Comparison of ENCODE assay signal across 8 mouse cellular contexts in genomic region chr7:25247498-25247897, GRCm38 (mm10). TPM values are rescaled to one million over a fixed set of nuclear protein-coding genes. Genes with fewer than 3 reads are reported as not detected.
DNase-seq lines count a peak whose midpoint lies in the region; ATAC-seq and TF ChIP-seq lines count a peak whose summit lies in the region.

No protein-coding gene starts in this region.

- peak overlapping the region; percentile 97 for H3K9ac ChIP-seq in lung, embryonic 16.5 days (ENCODE audit: low read length)
- H3K9ac ChIP-seq in limb, embryonic 12.5 days (replicated peaks), result peak overlapping the region; percentile 97

- no peak for TF ChIP-seq CTCF in small intestine, adult 2 months (IDR thresholded peaks at IDR 0.05; ENCODE audit: extremely low read depth, insufficient read length, insufficient replicate concordance, low read depth, low read length)

- no peaks in the 10 kb centered on the region for H3K27me3 ChIP-seq in lung, embryonic 16.5 days (ENCODE audit: control insufficient read depth, insufficient read depth, low read depth, low read length)
- no peaks in the 10 kb centered on the region for H3K27me3 ChIP-seq in limb, embryonic 12.5 days
- no peaks in the 10 kb centered on the region for H3K27me3 ChIP-seq in small intestine, adult 2 months (ENCODE audit: control insufficient read depth, insufficient read depth, low read length)

- ATAC-seq in lung, embryonic 16.5 days (ENCODE audit: low read depth), result no peak
- no peak for ATAC-seq in limb, embryonic 12.5 days (ENCODE audit: insufficient number of reproducible peaks, insufficient read depth, low FRiP score, low TSS enrichment, low read depth)

- no peaks in the 10 kb centered on the region for H3K9me3 ChIP-seq in lung, embryonic 16.5 days (ENCODE audit: control insufficient read depth, low read length)
- H3K9me3 ChIP-seq in limb, embryonic 12.5 days, result no peaks in the 10 kb centered on the region

- peaks cover 43% of the 10 kb centered on the region for H3K4me1 ChIP-seq in lung, embryonic 16.5 days (replicated peaks; ENCODE audit: control insufficient read depth, insufficient read depth, low read length)
- H3K4me1 ChIP-seq in limb, embryonic 12.5 days (replicated peaks), result peaks cover 54% of the 10 kb centered on the region
- H3K4me1 ChIP-seq in small intestine, adult 2 months (ENCODE audit: control insufficient read depth, insufficient read depth, insufficient read length, low read length), result peaks cover 14% of the 10 kb centered on the region

- H3K4me3 ChIP-seq in lung, embryonic 16.5 days (ENCODE audit: low read length), result peak overlapping the region; percentile 98
- peak overlapping the region; percentile 95 for H3K4me3 ChIP-seq in limb, embryonic 12.5 days (replicated peaks)
- H3K4me3 ChIP-seq in small intestine, adult 2 months (ENCODE audit: low read depth, low read length), result no peak overlapping the region; the same call in 1 of the 2 replicates

- H3K27ac ChIP-seq in lung, embryonic 16.5 days (ENCODE audit: low read length), result peak overlapping the region; percentile 99
- peak overlapping the region; percentile 99 for H3K27ac ChIP-seq in limb, embryonic 12.5 days
- H3K27ac ChIP-seq in small intestine, adult 2 months (ENCODE audit: insufficient read depth, low read depth, low read length), result 0 out of 2 replicates have a peak overlapping the region, but pooled peaks have one; percentile 12

- TF ChIP-seq POLR2A in small intestine, adult 2 months (IDR thresholded peaks at IDR 0.05; ENCODE audit: low read depth, low read length), result no peak

- peak; percentile 5 for DNase-seq in adrenal gland, adult 2 months
- DNase-seq in adrenal gland, postnatal 25 days, result no peak
- DNase-seq in lung, adult 18-20 months, result no peak
- no peak for DNase-seq in gastrocnemius, postnatal 25 days
- DNase-seq in spleen, adult 12 weeks (ENCODE audit: low spot score), result no peak

- 10% methylated on average over 3 of the region's 3 CpGs for WGBS in lung, embryonic 16.5 days
- WGBS in limb, embryonic 12.5 days, result 19% methylated on average over 3 of the region's 3 CpGs
- WGBS in small intestine, adult 2 months, result 21% methylated on average over 3 of the region's 3 CpGs

- H3K4me2 ChIP-seq in lung, embryonic 16.5 days (ENCODE audit: low read depth, low read length), result peak overlapping the region; percentile 95
- peak overlapping the region; percentile 95 for H3K4me2 ChIP-seq in limb, embryonic 12.5 days

- peaks cover 18% of the 10 kb centered on the region for H3K36me3 ChIP-seq in lung, embryonic 16.5 days (ENCODE audit: control insufficient read depth, insufficient read depth, low read length)
- H3K36me3 ChIP-seq in limb, embryonic 12.5 days, result peaks cover 42% of the 10 kb centered on the region
- H3K36me3 ChIP-seq in small intestine, adult 2 months (ENCODE audit: control insufficient read depth, insufficient read depth, low read length), result peaks cover 11% of the 10 kb centered on the region

RNA-seq across cellular contexts. Expression of gene Erf, which starts 3.1 kb away (rescaled TPM):
- total RNA-seq in adrenal gland, adult 2 months (2021), result 10 to 100 TPM; 16.5 to 26.6 TPM
- 50.4 and 52.8 TPM in 2 replicates for polyA plus RNA-seq in adrenal gland, adult 2 months (2012; rRNA removed)
- total RNA-seq in adrenal gland, postnatal 25 days (2021), result 19.4 and 33.2 TPM in 2 replicates
- 10.5 and 13.6 TPM in 2 replicates for polyA plus RNA-seq in lung, embryonic 16.5 days (2015; fragmentation: Nextera tagmentation; extraction: Ambion mirVana)
- 22.3 and 24.3 TPM in 2 replicates for polyA plus RNA-seq in limb, embryonic 12.5 days (2016; fragmentation: Nextera tagmentation; extraction: Ambion mirVana)
- polyA plus RNA-seq in small intestine, adult 2 months (2012; rRNA removed), result 15.8 and 37.1 TPM in 2 replicates
- total RNA-seq in gastrocnemius, postnatal 25 days (2021), result 1 to 10 TPM; 5.8 to 7.2 TPM

RNA-seq across cellular contexts. Expression of gene Gsk3a, which starts 9.8 kb away (rescaled TPM):
- 100 to 1,000 TPM in 1 of 2 experiments, 10 to 100 TPM in 1; 98.9 to 107 TPM for total RNA-seq in adrenal gland, adult 2 months (2021)
- 121 and 150 TPM in 2 replicates for polyA plus RNA-seq in adrenal gland, adult 2 months (2012; rRNA removed)
- total RNA-seq in adrenal gland, postnatal 25 days (2021), result 97.4 and 108 TPM in 2 replicates
- polyA plus RNA-seq in lung, embryonic 16.5 days (2015; fragmentation: Nextera tagmentation; extraction: Ambion mirVana), result 7.1 and 8.2 TPM in 2 replicates
- 16.9 and 19.4 TPM in 2 replicates for polyA plus RNA-seq in limb, embryonic 12.5 days (2016; fragmentation: Nextera tagmentation; extraction: Ambion mirVana)
- polyA plus RNA-seq in small intestine, adult 2 months (2012; rRNA removed), result 77.7 and 163 TPM in 2 replicates
- total RNA-seq in gastrocnemius, postnatal 25 days (2021), result 10 to 100 TPM; 59.5 to 66.2 TPM

RNA-seq across cellular contexts. Expression of gene Cic, which starts 20.0 kb away (rescaled TPM):
- 100 to 1,000 TPM; 102 to 108 TPM for total RNA-seq in adrenal gland, adult 2 months (2021)
- 111 and 123 TPM in 2 replicates for polyA plus RNA-seq in adrenal gland, adult 2 months (2012; rRNA removed)
- total RNA-seq in adrenal gland, postnatal 25 days (2021), result 134 and 146 TPM in 2 replicates
- polyA plus RNA-seq in lung, embryonic 16.5 days (2015; fragmentation: Nextera tagmentation; extraction: Ambion mirVana), result 23.5 and 28.9 TPM in 2 replicates
- 34.9 and 38.7 TPM in 2 replicates for polyA plus RNA-seq in limb, embryonic 12.5 days (2016; fragmentation: Nextera tagmentation; extraction: Ambion mirVana)
- 35.6 and 65.6 TPM in 2 replicates for polyA plus RNA-seq in small intestine, adult 2 months (2012; rRNA removed)
- 10 to 100 TPM; 29.0 to 30.4 TPM for total RNA-seq in gastrocnemius, postnatal 25 days (2021)

RNA-seq across cellular contexts. Expression of gene Zfp526, which starts 26.3 kb away (rescaled TPM):
- total RNA-seq in adrenal gland, adult 2 months (2021), result 10 to 100 TPM in 1 of 2 experiments, 1 to 10 TPM in 1; 9.9 to 10.4 TPM
- polyA plus RNA-seq in adrenal gland, adult 2 months (2012; rRNA removed), result 16.3 and 19.9 TPM in 2 replicates
- 14.6 and 16.0 TPM in 2 replicates for total RNA-seq in adrenal gland, postnatal 25 days (2021)
- polyA plus RNA-seq in lung, embryonic 16.5 days (2015; fragmentation: Nextera tagmentation; extraction: Ambion mirVana), result 2.3 and 2.5 TPM in 2 replicates
- polyA plus RNA-seq in limb, embryonic 12.5 days (2016; fragmentation: Nextera tagmentation; extraction: Ambion mirVana), result 3.1 and 3.4 TPM in 2 replicates
- polyA plus RNA-seq in small intestine, adult 2 months (2012; rRNA removed), result 5.8 and 8.7 TPM in 2 replicates
- 1 to 10 TPM; 4.6 to 5.2 TPM for total RNA-seq in gastrocnemius, postnatal 25 days (2021)

RNA-seq across cellular contexts. Expression of gene Dedd2, which starts 27.1 kb away (rescaled TPM):
- total RNA-seq in adrenal gland, adult 2 months (2021), result 10 to 100 TPM; 15.6 to 17.9 TPM
- 36.3 and 39.5 TPM in 2 replicates for polyA plus RNA-seq in adrenal gland, adult 2 months (2012; rRNA removed)
- 17.5 and 18.0 TPM in 2 replicates for total RNA-seq in adrenal gland, postnatal 25 days (2021)
- 9.0 and 9.5 TPM in 2 replicates for polyA plus RNA-seq in lung, embryonic 16.5 days (2015; fragmentation: Nextera tagmentation; extraction: Ambion mirVana)
- polyA plus RNA-seq in limb, embryonic 12.5 days (2016; fragmentation: Nextera tagmentation; extraction: Ambion mirVana), result 12.2 and 13.6 TPM in 2 replicates
- 44.2 and 135 TPM in 2 replicates for polyA plus RNA-seq in small intestine, adult 2 months (2012; rRNA removed)
- total RNA-seq in gastrocnemius, postnatal 25 days (2021), result 1 to 10 TPM; 7.2 to 7.9 TPM

Comparison
In these comparisons a context has a peak if more than half of its experiments do, and no peak if none do; other contexts are left out.
1. H3K27ac ChIP-seq: peak in every context shown above with its lines; median percentile 99 in lung, embryonic 16.5 days; 99 in limb, embryonic 12.5 days; 12 in small intestine, adult 2 months.